Mouse (Mus musculus) testis, adult 2 months (tissue): ENCODE data around the gene Tigit. TPM values are rescaled to one million over a fixed set of nuclear protein-coding genes. Genes with fewer than 3 reads are reported as not detected.

ENCODE experiments used
- H3K27ac ChIP-seq: fragments of 200-500 bp; 2 replicates; pipeline ENCODE4 v1.5.1; 2012; ENCODE audit warnings: low read depth, low read length; ENCODE audit not compliant: control insufficient read depth, insufficient read depth
- H3K27me3 ChIP-seq: fragments of 200-500 bp; 2 replicates; pipeline ENCODE4 v1.6.1; 2012; ENCODE audit warnings: mild to moderate bottlenecking, low read length, moderate library complexity; ENCODE audit not compliant: control insufficient read depth, insufficient read depth
- H3K36me3 ChIP-seq: fragments of 200-500 bp; 2 replicates; pipeline ENCODE4 v1.6.1; 2012; ENCODE audit warnings: mild to moderate bottlenecking, low read length; ENCODE audit not compliant: control insufficient read depth, insufficient read depth
- H3K4me1 ChIP-seq: fragments of 200-500 bp; 2 replicates; pipeline ENCODE4 v1.6.1; 2012; ENCODE audit warnings: low read length; ENCODE audit not compliant: control insufficient read depth, insufficient read depth
- H3K4me3 ChIP-seq: fragments of 200-500 bp; 2 replicates; pipeline ENCODE4 v1.5.1; 2012; ENCODE audit warnings: low read depth, mild to moderate bottlenecking, low read length, moderate library complexity, mixed read lengths; ENCODE audit not compliant: control insufficient read depth
- CTCF ChIP-seq: fragments of 200-500 bp; IDR thresholded peaks from 2 replicates; pipeline ENCODE4 v1.5.1; 2012; ENCODE audit warnings: low read depth, mild to moderate bottlenecking, inconsistent platforms, low read length, moderate library complexity; ENCODE audit not compliant: control insufficient read depth, insufficient read depth, insufficient replicate concordance
- POLR2A ChIP-seq: fragments of 200-500 bp; IDR thresholded peaks from 2 replicates; pipeline ENCODE4 v1.6.1; 2012; ENCODE audit warnings: low read depth, mild to moderate bottlenecking, inconsistent platforms, low read length, moderate library complexity; ENCODE audit not compliant: control insufficient read depth
- polyA plus RNA-seq: library from polyadenylated mRNA; depleted of rRNA; stranded (reverse); fragments of >200 nt; gene quantifications from 2 replicates; pipeline ENCODE4 v1.2.3, GENCODE M21; 2012; rRNA removed

The Tigit gene
- polyA plus RNA-seq, 1 experiment: not detected

DNA sequence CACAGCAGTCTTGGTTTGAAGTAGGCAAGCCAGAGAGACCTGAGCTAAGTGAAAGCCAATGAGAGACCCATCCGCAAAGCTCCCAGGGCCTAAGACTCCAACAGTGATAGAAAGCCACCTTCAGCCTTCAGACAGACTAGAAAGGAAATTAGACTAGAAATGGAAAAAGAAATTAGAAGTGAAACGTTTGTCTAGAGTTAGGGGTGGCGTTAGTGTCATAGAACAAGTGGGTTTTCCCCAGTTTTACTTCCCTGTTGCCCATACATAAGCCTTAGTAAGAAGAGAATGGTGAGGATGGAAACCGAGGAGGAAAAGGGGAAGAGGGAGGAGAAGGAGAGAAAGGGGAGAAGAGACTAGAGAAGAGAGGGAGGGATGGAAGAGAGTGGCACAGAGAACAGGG, 61.4 kb downstream of the Tigit start:
- no peaks in the 10 kb centered on the region for H3K4me1 ChIP-seq
- no peaks in the 10 kb centered on the region for H3K36me3 ChIP-seq
- H3K27me3 ChIP-seq: no peaks in the 10 kb centered on the region
- TF ChIP-seq CTCF: no peak
- no peak for TF ChIP-seq POLR2A
- no peak overlapping the region for H3K27ac ChIP-seq
- H3K4me3 ChIP-seq: no peak overlapping the region

DNA sequence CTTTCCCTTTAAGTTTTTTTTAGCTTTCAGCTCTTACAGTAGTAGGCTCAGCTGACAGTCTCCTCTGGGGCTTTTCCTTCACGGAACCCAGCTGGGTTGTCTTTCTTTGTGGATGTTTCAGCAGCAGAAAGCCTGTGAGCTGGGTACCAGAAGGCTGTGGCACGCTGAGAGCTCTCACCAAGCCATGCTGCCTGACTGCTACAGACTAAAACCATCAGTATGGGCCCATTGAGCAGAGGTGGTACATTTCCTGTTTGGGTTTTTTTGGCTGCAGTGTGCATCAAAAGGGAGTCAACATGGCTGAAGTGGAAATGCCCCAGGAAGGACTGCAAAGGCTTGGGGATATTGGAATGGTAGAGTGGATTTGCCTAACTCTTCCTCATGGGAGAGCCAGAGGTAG, 64.2 kb downstream of the Tigit start:
- TF ChIP-seq POLR2A (no peak), CTCF (no peak)
- Histone ChIP-seq H3K4me1 (no peaks in the 10 kb centered on the region), H3K36me3 (no peaks in the 10 kb centered on the region), H3K27ac (no peak overlapping the region), H3K27me3 (no peaks in the 10 kb centered on the region), H3K4me3 (no peak overlapping the region)

Other genes starting within 250 kb of the Tigit start
- gene Drd3, start 89.9 kb upstream of the Tigit start, polyA plus RNA-seq: not detected in 2 replicates
- gene Ccdc191, start 225.7 kb upstream of the Tigit start, polyA plus RNA-seq: 9.7 and 36.6 TPM in 2 replicates